Mouse (Mus musculus) myocyte (in vitro differentiated cells): Measurements from ENCODE around the gene Dnm1. TPM values are rescaled to one million over a fixed set of nuclear protein-coding genes. Genes with fewer than 3 reads are reported as not detected.

Experiments used
- H3K27me3 ChIP-seq: one replicate; pipeline ENCODE4 v1.6.1; 2011; ENCODE audit not compliant: control insufficient read depth, insufficient read depth, insufficient read length
- H3K36me3 ChIP-seq: one replicate; pipeline ENCODE4 v1.6.1; 2011; ENCODE audit not compliant: control insufficient read depth, insufficient read depth
- H3K4me2 ChIP-seq: one replicate; pipeline ENCODE4 v1.6.1; 2011; ENCODE audit warnings: low read depth, control low read depth
- H3K4me3 ChIP-seq: one replicate; pipeline ENCODE4 v1.5.1; 2011; ENCODE audit warnings: mild to moderate bottlenecking, control low read depth, moderate library complexity
- H3K79me2 ChIP-seq: one replicate; pipeline ENCODE4 v1.6.1; 2011; ENCODE audit not compliant: control insufficient read depth, insufficient read depth
- H3ac ChIP-seq: one replicate; pipeline ENCODE4 v1.6.1; 2011; ENCODE audit not compliant: control insufficient read depth, insufficient read length
- CEBPB ChIP-seq: IDR thresholded peaks from 2 replicates; pipeline ENCODE4 v1.6.1; 2011; ENCODE audit warnings: mild to moderate bottlenecking, moderate library complexity; ENCODE audit not compliant: poor library complexity, insufficient read depth, severe bottlenecking
- E2F4 ChIP-seq: IDR thresholded peaks from one replicate; pipeline ENCODE4 v1.6.1; 2011; ENCODE audit warnings: mild to moderate bottlenecking, control low read depth, moderate library complexity; ENCODE audit not compliant: insufficient read depth
- MAX ChIP-seq: IDR thresholded peaks from one replicate; pipeline ENCODE4 v1.6.1; 2011; ENCODE audit warnings: low read depth, mild to moderate bottlenecking, control low read depth
- MYOD1 ChIP-seq, 3 experiments: IDR thresholded peaks; one replicate each; pipeline ENCODE4 v1.6.1; 2011; ENCODE audit warnings: control low read depth in 2 of 3, low read depth in 2 of 3, mild to moderate bottlenecking in 2 of 3, moderate library complexity in 1 of 3; ENCODE audit not compliant: insufficient read length in 2 of 3, control insufficient read depth in 1 of 3
- MYOG ChIP-seq, 3 experiments: IDR thresholded peaks; one replicate each; pipeline ENCODE4 v1.6.1; 2011; ENCODE audit warnings: control low read depth in 2 of 3, low read depth in 2 of 3, mild to moderate bottlenecking in 2 of 3; ENCODE audit not compliant: insufficient read length in 2 of 3, control insufficient read depth in 1 of 3, insufficient read depth in 1 of 3
- POLR2A ChIP-seq: IDR thresholded peaks from one replicate; pipeline ENCODE4 v1.6.1; 2011; ENCODE audit warnings: low read depth, mild to moderate bottlenecking, control low read depth, moderate library complexity; ENCODE audit not compliant: insufficient read length
- POLR2AphosphoS2 ChIP-seq: IDR thresholded peaks from one replicate; pipeline ENCODE4 v1.6.1; 2011; ENCODE audit warnings: low read depth, control low read depth; ENCODE audit not compliant: insufficient read length
- REST ChIP-seq: IDR thresholded peaks from one replicate; pipeline ENCODE4 v1.6.1; 2011; ENCODE audit warnings: mild to moderate bottlenecking, control low read depth, moderate library complexity; ENCODE audit not compliant: insufficient read depth, insufficient read length
- SRF ChIP-seq: IDR thresholded peaks from one replicate; pipeline ENCODE4 v1.6.1; 2011; ENCODE audit warnings: low read depth; ENCODE audit not compliant: control insufficient read depth, insufficient read length
- TCF12 ChIP-seq: IDR thresholded peaks from one replicate; pipeline ENCODE4 v1.6.1; 2011; ENCODE audit warnings: mild to moderate bottlenecking, control low read depth; ENCODE audit not compliant: poor library complexity, insufficient read depth, severe bottlenecking
- TCF3 ChIP-seq: IDR thresholded peaks from one replicate; pipeline ENCODE4 v1.6.1; 2011; ENCODE audit warnings: low read depth, control low read depth; ENCODE audit not compliant: insufficient read length
- USF1 ChIP-seq: IDR thresholded peaks from one replicate; pipeline ENCODE4 v1.6.1; 2011; ENCODE audit warnings: low read depth, mild to moderate bottlenecking, control low read depth, moderate library complexity
- polyA plus RNA-seq: library from polyadenylated mRNA; unstranded; fragments of >200 nt; fragmentation: generic; extraction: Trizol; gene quantifications from one replicate; pipeline ENCODE4 v1.2.1, GENCODE M21; 2012; ENCODE audit warnings: missing spikeins

The Dnm1 gene
- polyA plus RNA-seq, 1 experiment = 44.0 TPM

DNA sequence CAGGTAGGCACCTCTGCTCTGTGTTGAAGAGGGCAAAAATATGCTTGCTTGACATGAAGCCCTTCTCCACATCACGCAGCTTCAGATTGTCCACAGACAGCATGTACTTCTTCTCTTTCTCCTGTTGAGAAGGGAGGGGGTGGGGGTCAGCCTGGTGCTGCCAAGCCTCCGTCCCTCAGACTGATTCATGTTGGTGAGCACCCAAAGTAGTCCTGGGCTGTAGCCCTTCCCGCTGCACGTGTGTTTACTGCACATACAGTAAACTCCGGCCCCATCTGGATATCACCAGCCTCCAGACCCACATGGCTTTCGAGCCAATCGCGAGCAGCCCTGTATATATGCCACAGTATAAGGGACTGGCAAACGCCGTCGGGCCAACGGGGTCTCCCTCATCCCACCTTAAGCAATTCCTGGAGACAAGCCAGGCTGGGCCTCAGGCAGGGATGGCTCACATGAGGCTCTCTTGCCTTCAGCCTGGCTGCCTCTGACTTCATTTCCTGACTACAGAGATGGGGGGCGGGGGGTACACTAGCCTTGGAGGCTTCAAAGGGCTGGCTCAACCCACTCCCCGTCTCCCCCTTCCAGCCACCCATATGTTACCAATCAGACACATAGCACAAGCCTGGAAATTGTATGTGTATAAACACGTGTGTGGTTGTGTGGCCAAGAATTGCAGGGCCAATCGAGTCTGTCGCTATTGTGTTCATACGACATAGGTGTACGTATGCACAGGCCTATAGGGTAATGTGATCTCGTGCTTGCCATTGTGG is 36.1 kb downstream of the Dnm1 start:
- Histone ChIP-seq H3K27me3 (no peaks in the 10 kb centered on the region), H3ac (no peak overlapping the region), H3K36me3 (no peaks in the 10 kb centered on the region), H3K79me2 (no peaks in the 10 kb centered on the region), H3K4me2 (no peak overlapping the region), H3K4me3 (no peak overlapping the region)
- TF ChIP-seq MAX = no peak
- no peak for TF ChIP-seq REST
- no peak for TF ChIP-seq E2F4
- TF ChIP-seq SRF = no peak
- TF ChIP-seq TCF3 = no peak
- no peak for TF ChIP-seq POLR2AphosphoS2

DNA sequence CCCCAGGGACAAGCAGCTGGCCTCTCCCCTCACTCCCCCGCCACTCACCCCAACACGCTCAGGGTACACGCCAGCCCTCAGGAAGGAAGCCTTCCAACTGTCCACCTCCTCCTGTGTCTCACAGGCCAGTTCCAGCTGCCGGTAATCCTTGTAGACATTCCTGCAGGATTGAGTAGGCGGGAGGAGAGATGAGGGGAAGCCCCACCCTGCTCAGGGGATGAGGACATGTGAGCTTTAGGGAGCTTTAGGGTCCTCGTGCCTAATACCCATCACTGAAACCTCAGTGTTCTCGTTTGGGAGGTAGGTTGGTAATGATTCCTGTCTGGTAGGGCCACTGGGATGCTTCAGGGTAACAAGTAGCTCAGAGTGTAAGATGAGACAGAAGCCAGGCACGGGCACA is 37.4 kb downstream of the Dnm1 start:
- no peak overlapping the region for H3ac ChIP-seq
- no peaks in the 10 kb centered on the region for H3K79me2 ChIP-seq
- no peaks in the 10 kb centered on the region for H3K36me3 ChIP-seq
- TF ChIP-seq MYOD1 (IDR thresholded peaks at IDR 0.05; ENCODE audit: control insufficient read depth in 1 of 3, insufficient read length in 2 of 3, low read depth in 2 of 3) (peak in 1 of 3 experiments; percentile 53), MAX (no peak)
- no peaks in the 10 kb centered on the region for H3K27me3 ChIP-seq
- peak overlapping the region; percentile 80 for H3K4me2 ChIP-seq
- no peak overlapping the region for H3K4me3 ChIP-seq

DNA sequence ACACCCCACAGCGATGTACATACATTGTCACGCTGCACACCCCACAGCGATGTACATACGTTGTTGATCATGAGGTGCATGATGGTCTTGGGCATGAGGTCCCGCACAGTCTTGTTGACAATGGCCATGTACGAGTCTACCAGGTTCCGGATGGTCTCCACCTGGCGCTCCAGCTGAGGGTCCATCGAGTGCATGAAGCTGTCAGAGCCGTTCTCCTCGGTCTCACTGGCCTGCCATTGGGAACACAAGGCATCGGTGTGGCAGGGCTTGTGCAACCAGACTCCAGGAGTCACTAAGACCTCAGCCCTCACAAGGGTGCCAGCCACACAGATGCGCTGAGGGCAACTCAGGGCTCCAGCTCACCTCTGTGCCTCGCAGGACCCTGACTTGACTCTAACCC is 38.3 kb downstream of the Dnm1 start:
- H3K4me3 ChIP-seq = no peak overlapping the region

DNA sequence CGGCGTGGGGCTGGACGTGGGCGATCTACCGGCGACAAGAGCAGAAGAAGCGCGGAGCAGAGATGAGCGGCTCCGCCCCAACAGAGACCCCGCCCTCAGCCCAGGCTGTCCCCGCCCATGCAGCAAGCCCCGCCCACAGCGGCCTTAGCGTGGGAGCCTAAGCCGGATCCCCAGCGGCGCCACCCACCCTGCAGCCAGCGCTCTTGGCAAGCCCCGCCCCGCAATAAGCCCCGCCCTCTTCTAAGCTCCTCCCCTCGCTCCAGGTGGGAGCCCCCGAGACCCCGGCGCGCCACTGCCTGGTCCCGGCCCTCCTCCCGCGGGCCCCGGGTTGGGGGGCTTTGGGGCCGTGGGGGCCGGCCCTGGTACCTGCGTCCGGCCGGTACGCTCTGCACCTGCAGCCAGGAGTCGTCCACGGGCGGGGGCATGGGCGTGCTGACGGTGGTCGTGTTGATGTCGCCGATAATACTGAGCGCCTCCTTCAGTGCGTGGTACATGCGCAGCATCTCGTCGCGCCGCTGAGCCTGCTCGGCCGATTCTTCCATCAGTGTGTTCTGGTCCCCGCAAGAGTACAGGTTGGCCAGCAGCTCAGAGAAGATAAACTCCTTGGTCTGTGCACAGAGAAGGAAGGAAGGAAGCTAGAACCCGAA is 40.7 kb downstream of the Dnm1 start:
- H3K36me3 ChIP-seq = no peaks in the 10 kb centered on the region
- H3ac ChIP-seq = no peak overlapping the region
- H3K4me2 ChIP-seq = peak overlapping the region; percentile 50
- no peak overlapping the region for H3K4me3 ChIP-seq
- no peaks in the 10 kb centered on the region for H3K27me3 ChIP-seq
- no peaks in the 10 kb centered on the region for H3K79me2 ChIP-seq
- no peak for TF ChIP-seq MYOG (IDR thresholded peaks at IDR 0.05; ENCODE audit: control insufficient read depth in 1 of 3, insufficient read depth in 1 of 3, insufficient read length in 2 of 3, low read depth in 2 of 3)
- no peak for TF ChIP-seq USF1
- no peak for TF ChIP-seq REST
- no peak for TF ChIP-seq MYOD1 (IDR thresholded peaks at IDR 0.05; ENCODE audit: control insufficient read depth in 1 of 3, insufficient read length in 2 of 3, low read depth in 2 of 3)
- TF ChIP-seq SRF = no peak

More for the DNA sequence above, 38.3 kb downstream of the Dnm1 start:
- peak overlapping the region; percentile 80 for H3K4me2 ChIP-seq
- TF ChIP-seq TCF12 (no peak), E2F4 (no peak), POLR2A (no peak), REST (no peak), TCF3 (no peak), MYOD1 (IDR thresholded peaks at IDR 0.05; ENCODE audit: control insufficient read depth in 1 of 3, insufficient read length in 2 of 3, low read depth in 2 of 3) (no peak), SRF (no peak), MAX (no peak), USF1 (no peak), POLR2AphosphoS2 (no peak), CEBPB (no peak), MYOG (IDR thresholded peaks at IDR 0.05; ENCODE audit: control insufficient read depth in 1 of 3, insufficient read depth in 1 of 3, insufficient read length in 2 of 3, low read depth in 2 of 3) (no peak)
- H3ac ChIP-seq = no peak overlapping the region
- H3K36me3 ChIP-seq = no peaks in the 10 kb centered on the region
- no peaks in the 10 kb centered on the region for H3K79me2 ChIP-seq
- H3K27me3 ChIP-seq = no peaks in the 10 kb centered on the region

DNA sequence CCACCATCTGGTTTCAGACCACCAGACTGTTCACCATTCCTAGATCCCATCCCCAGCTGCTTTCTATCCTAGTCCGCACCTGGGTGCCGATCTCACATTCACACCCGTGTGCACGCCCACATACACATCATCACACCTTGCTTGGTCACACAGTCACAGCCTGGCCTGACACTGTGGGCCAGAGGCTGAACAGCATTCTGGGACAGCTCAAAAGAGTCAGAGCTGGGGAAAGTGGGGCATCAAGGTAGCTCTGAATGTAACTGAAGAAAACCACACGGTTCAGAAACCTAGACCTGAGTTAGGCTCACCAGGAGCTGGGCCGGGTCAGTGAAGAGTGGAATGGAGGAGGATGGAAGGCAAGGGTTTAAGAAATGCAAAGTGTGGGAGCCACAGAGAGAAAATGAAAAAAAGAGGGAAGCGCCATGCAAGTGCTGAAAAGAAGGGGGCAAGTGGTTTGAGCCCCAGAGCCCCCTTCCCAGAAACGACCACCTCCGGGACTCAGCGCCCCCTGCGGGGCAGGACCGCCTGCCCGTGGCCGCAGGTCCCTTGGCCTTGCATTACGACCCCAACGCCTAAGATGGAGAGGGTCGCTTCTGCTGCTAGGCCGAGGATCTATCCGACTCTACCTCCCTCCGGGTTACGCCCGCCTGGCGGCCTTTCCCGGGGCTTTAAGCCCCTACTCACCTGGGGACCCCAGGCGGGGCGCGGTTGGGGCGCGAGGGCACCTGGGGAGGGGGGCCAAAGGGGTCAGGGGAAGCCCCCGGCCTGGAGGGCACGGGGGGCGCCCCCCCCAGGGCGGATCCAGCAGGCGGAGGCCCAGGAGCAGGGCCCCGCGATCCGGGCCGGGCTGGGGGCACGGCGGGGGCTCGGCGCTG is 41.5 kb downstream of the Dnm1 start:
- H3K36me3 ChIP-seq = peaks cover 2% of the 10 kb centered on the region
- H3K4me2 ChIP-seq = peak overlapping the region; percentile 50
- TF ChIP-seq SRF (no peak), POLR2A (no peak), REST (no peak), MYOD1 (IDR thresholded peaks at IDR 0.05; ENCODE audit: control insufficient read depth in 1 of 3, insufficient read length in 2 of 3, low read depth in 2 of 3) (no peak), MAX (no peak), POLR2AphosphoS2 (no peak), MYOG (IDR thresholded peaks at IDR 0.05; ENCODE audit: control insufficient read depth in 1 of 3, insufficient read depth in 1 of 3, insufficient read length in 2 of 3, low read depth in 2 of 3) (no peak), USF1 (no peak), TCF3 (no peak), TCF12 (no peak), E2F4 (no peak), CEBPB (no peak)
- H3K4me3 ChIP-seq = no peak overlapping the region
- no peak overlapping the region for H3ac ChIP-seq
- no peaks in the 10 kb centered on the region for H3K27me3 ChIP-seq
- no peaks in the 10 kb centered on the region for H3K79me2 ChIP-seq
